Mouse (Mus musculus): ENCODE measurements around the gene Fam196b. TPM values are rescaled to one million over a fixed set of nuclear protein-coding genes. Genes with fewer than 3 reads are reported as not detected.

Gene Fam196b
- total RNA-seq, 2 experiments from 2014 or later: 0.30 TPM; not detected in 1

GRCm38 (mm10) chr11:34332344-34333031, 17.9 kb downstream of the Fam196b start:
- DNase-seq: no peak

- DNase-seq: no peak
Observed at GRCm38 (mm10) chr11:34337907-34338306, 23.3 kb downstream of the Fam196b start.

- no peak for DNase-seq
Observed at GRCm38 (mm10) chr11:34339693-34340092, 25.1 kb downstream of the Fam196b start.

- DNase-seq: no peak
Observed at GRCm38 (mm10) chr11:34343742-34344307, 29.2 kb downstream of the Fam196b start.

- peak; percentile 8 for DNase-seq
Observed at GRCm38 (mm10) chr11:34344310-34344709, 29.7 kb downstream of the Fam196b start.

- peak; percentile 85 for DNase-seq
Observed at GRCm38 (mm10) chr11:34348287-34348918, 33.8 kb downstream of the Fam196b start.

- no peak for DNase-seq
Observed at GRCm38 (mm10) chr11:34349453-34350056, 34.9 kb downstream of the Fam196b start.

GRCm38 (mm10) chr11:34355406-34355805, 40.8 kb downstream of the Fam196b start:
- peak; percentile 3 for DNase-seq

GRCm38 (mm10) chr11:34356109-34356508, 41.5 kb downstream of the Fam196b start:
- no peak for DNase-seq

GRCm38 (mm10) chr11:34372224-34372623, 57.6 kb downstream of the Fam196b start:
- DNase-seq: no peak

- no peak for DNase-seq
Observed at GRCm38 (mm10) chr11:34375557-34375956, 60.9 kb downstream of the Fam196b start.

- DNase-seq: no peak
Observed at GRCm38 (mm10) chr11:34377649-34378048, 63.0 kb downstream of the Fam196b start.

GRCm38 (mm10) chr11:34383501-34383900, 68.9 kb downstream of the Fam196b start:
- no peak for DNase-seq

GRCm38 (mm10) chr11:34384178-34384577, 69.6 kb downstream of the Fam196b start:
- DNase-seq: no peak

- DNase-seq: no peak
Observed at GRCm38 (mm10) chr11:34385001-34385688, 70.5 kb downstream of the Fam196b start.

GRCm38 (mm10) chr11:34389261-34390116, 74.9 kb downstream of the Fam196b start:
- DNase-seq: no peak

- DNase-seq: no peak
Observed at GRCm38 (mm10) chr11:34392105-34392504, 77.5 kb downstream of the Fam196b start.

- DNase-seq: no peak
Observed at GRCm38 (mm10) chr11:34395802-34396201, 81.2 kb downstream of the Fam196b start.

- DNase-seq: no peak
Observed at GRCm38 (mm10) chr11:34397661-34398060, 83.0 kb downstream of the Fam196b start.

- no peak for DNase-seq
Observed at GRCm38 (mm10) chr11:34398555-34398954, 83.9 kb downstream of the Fam196b start.

- DNase-seq: no peak
Observed at GRCm38 (mm10) chr11:34401343-34401742, 86.7 kb downstream of the Fam196b start.

GRCm38 (mm10) chr11:34405311-34405710, 90.7 kb downstream of the Fam196b start:
- DNase-seq: no peak
